Mouse (Mus musculus): ENCODE data around the gene Cox20. TPM values are rescaled to one million over a fixed set of nuclear protein-coding genes. Genes with fewer than 3 reads are reported as not detected.
A peak's percentile ranks its signal among the peaks of the same experiment; 100 is the strongest.
"Not testable (repeated sequence)": the region's sequence is repeated elsewhere in the genome, so short reads cannot be mapped to it uniquely, and the experiment has no call there.

The Cox20 gene
- total RNA-seq, 2 experiments from 2014 or later, result 253 to 307 TPM

DNA sequence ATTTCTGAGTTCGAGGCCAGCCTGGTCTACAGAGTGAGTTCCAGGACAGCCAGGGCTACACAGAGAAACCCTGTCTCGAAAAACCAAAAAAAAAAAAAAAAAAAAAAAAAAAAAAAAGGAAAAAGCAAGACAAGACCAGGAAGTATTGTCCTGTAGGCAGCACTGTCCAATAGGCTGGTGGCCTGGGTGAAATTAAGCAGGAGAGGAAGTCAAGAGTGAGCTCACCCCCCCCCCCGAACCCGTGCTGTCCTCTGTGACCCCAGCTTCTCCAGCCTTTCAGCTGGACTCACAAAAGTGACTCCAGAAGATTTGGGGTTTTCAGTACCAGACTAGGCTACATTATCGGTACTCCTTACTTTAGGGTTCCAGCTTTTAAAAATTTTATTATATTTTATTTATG, 23.7 kb downstream of the Cox20 start:
- ATAC-seq (replicated peaks; ENCODE audit: low FRiP score, low TSS enrichment, poor library complexity, severe bottlenecking), result no peak

GRCm38 (mm10) chr1:178344071-178344805, 25.3 kb downstream of the Cox20 start:
- ATAC-seq (replicated peaks; ENCODE audit: low FRiP score, low TSS enrichment, poor library complexity, severe bottlenecking), result not testable (repeated sequence)

- ATAC-seq (replicated peaks; ENCODE audit: low FRiP score, low TSS enrichment, poor library complexity, severe bottlenecking), result no peak
Observed at GRCm38 (mm10) chr1:178350792-178351191, 31.9 kb downstream of the Cox20 start.

DNA sequence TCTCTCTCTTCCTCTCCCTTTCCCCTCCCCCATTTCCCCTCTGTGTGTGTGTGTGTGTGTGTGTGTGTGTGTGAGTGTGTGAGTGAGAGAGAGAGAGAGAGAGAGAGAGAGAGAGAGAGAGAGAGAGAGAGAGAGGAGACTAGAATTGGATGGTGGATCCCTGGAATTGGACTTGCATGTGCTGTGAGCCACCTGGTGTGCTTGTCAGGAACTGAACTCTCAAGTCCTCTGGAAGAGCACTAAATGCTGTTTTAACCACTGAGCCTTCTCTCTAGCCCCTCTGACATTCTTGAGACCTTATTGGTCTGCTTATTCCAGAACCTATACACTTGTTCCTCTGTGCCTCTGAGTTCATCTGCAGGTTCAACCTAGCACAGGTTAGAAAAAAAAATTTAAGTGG, 32.7 kb downstream of the Cox20 start:
- ATAC-seq (replicated peaks; ENCODE audit: low FRiP score, low TSS enrichment, poor library complexity, severe bottlenecking), result 0 out of 2 replicates have a peak, but pooled peaks have one; percentile 58

DNA sequence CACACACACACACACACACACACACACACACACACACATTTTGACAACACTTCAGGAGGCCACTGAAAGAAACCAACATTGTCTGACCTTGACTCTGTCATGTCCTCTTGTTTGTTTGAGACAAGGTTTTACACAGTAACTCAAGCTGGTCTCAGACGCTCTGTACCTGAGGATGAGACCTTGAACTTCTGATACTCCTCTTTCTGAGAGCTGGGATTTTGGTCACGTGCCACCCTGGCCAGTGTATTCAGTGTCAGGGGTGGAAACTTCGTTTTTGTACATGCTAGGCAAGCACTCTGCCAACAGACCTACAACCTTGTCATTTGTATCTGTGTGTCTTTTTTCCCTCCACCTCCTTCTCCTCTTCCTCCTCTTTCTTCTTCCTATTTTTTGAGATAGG, 35.6 kb downstream of the Cox20 start:
- no peak for ATAC-seq (replicated peaks; ENCODE audit: low FRiP score, low TSS enrichment, poor library complexity, severe bottlenecking)

DNA sequence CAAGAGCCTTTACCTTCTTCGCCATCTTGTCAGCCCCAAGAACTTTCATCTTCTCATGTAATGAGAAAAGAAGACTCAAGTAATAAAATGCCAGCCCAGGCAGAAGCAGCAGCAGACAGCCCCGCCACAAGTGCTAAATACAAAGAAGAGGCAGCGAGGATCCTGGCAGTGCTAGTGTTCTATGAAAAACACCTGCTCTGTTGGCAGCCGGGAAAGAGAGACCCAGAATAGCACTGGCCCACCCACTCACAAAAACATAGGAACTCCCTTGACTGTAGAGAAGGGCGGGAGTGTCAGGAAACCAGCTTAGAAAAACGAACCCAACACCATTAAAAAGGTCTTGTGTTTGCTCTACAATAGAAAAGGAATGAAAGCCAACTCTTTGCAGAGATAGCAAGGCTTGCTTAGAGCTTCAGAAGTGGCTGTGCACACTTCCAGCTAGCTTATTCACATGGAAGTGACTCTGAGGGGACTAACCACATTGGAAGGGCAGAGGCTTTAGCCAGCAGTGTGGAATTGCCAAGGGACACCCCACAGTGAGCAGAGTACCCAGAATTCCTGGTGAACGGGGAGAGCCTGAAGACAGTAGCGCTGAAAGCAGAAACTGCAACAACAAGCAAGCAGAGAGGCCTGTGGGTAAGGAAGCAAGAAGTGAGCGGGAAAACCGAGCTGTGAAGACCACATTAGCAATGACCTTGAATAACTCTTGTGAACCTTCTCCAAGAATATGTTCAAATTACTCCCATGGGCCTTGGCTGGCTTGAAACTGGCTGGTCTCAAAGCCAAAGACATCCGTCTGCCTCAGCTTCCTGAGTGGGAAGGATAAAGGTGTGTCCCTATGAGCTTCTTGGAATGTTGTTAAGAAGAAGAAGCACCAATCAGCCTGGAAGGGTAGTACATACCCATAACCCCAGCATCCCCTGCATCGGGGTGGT, 39.1 kb downstream of the Cox20 start:
- no peak for ATAC-seq (replicated peaks; ENCODE audit: low FRiP score, low TSS enrichment, poor library complexity, severe bottlenecking)

- no peak for ATAC-seq (replicated peaks; ENCODE audit: low FRiP score, low TSS enrichment, poor library complexity, severe bottlenecking)
Observed at GRCm38 (mm10) chr1:178360264-178360663, 41.3 kb downstream of the Cox20 start.

- no peak for ATAC-seq (replicated peaks; ENCODE audit: low FRiP score, low TSS enrichment, poor library complexity, severe bottlenecking)
Observed at GRCm38 (mm10) chr1:178360702-178361101, 41.8 kb downstream of the Cox20 start.

DNA sequence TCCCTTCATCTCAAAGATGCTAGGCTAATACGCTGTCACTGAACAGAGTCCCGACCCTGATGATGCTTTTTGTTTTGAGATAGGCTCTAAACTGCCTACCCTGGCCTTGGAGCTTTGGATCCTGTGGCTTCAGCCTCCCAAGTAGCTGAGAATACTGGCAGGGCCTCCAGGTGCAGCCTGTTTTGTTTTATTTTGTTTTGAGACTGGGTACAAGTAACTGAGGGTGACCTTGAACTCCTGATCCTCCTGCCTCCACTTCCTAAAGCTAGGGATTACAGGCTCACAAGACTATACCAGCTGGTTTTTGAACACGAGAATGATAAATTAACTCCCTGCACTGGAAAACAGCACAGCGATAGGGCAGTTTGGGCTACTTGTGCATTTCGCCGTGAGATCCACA, 46.2 kb downstream of the Cox20 start:
- no peak for ATAC-seq (replicated peaks; ENCODE audit: low FRiP score, low TSS enrichment, poor library complexity, severe bottlenecking)

GRCm38 (mm10) chr1:178368121-178368520, 49.2 kb downstream of the Cox20 start:
- ATAC-seq (replicated peaks; ENCODE audit: low FRiP score, low TSS enrichment, poor library complexity, severe bottlenecking), result no peak

DNA sequence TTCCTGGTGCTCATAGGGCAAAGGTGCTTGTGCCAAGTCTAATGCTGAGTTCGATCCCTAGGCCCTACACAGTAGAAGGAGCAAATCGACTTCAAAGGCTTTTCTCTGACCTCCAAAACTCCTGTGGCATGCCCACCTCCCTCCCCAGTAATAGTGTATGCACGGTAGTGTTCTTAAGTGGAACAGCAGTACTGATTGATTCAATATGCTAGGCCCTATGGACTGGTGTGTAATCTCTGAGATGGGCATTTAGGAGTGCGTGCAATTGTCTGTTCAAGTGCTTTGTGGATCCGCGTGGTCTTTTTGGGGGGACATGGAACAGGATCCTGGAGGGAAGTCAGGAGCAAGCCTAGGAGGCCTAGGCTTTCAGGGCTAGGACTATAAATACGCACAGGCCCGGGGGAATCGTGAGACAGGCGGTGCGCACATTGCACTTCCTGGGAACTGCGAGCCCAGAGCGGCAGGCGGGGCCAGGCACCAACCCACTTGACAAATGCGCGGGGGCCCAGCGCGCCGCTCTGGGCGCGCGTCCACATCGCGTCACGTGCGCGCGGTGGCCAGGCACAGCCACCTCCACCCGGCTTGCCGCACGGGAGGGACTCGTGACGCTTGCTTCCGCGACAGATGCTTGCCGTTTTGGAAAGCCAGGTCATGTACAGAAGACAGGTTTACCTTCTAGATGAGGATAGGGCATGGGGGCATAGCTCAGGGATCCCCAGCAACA, 49.8 kb downstream of the Cox20 start:
- peak; percentile 96 for ATAC-seq (replicated peaks; ENCODE audit: low FRiP score, low TSS enrichment, poor library complexity, severe bottlenecking)

DNA sequence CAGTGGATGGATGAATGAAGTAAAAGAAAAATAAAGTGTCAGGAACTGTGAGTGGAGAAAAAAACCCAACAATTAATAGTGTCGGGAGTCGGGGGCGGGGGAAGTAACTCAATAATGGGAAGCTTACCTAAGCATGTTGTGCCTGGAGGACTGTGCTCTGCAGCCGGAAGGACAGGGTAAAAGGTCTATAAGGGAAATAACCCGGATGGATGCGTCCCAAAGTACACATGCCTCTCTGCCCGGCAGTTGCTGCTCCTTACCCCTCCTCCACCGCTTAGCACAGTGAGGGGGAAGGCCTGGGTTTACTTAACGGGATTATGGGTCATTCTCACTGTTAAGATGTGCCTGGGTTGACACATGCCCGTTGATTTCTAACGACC, 50.3 kb downstream of the Cox20 start:
- ATAC-seq (replicated peaks; ENCODE audit: low FRiP score, low TSS enrichment, poor library complexity, severe bottlenecking), result peak; percentile 65

Other genes starting within 250 kb of the Cox20 start
- 10.2 and 10.6 TPM in 2 replicates for gene Desi2, start 131.7 kb upstream of the Cox20 start, total RNA-seq (2014; fragmentation: Nextera tagmentation)
- 15.5 and 19.8 TPM in 2 replicates for gene Desi2, start 131.7 kb upstream of the Cox20 start, total RNA-seq (2017)
- 517 and 688 TPM in 2 replicates for gene Hnrnpu, start 18.7 kb downstream of the Cox20 start, total RNA-seq (2014; fragmentation: Nextera tagmentation)
- gene Hnrnpu, start 18.7 kb downstream of the Cox20 start, total RNA-seq (2017), result 688 and 728 TPM in 2 replicates
- gene Efcab2, start 87.0 kb downstream of the Cox20 start, total RNA-seq (2014; fragmentation: Nextera tagmentation), result 1.8 and 1.9 TPM in 2 replicates
- gene Efcab2, start 87.0 kb downstream of the Cox20 start, total RNA-seq (2017), result 4.4 and 6.3 TPM in 2 replicates
- gene Kif26b, start 210.0 kb downstream of the Cox20 start, total RNA-seq (2014; fragmentation: Nextera tagmentation), result 2.8 and 5.7 TPM in 2 replicates
- 1.2 and 3.7 TPM in 2 replicates for gene Kif26b, start 210.0 kb downstream of the Cox20 start, total RNA-seq (2017)